Mouse (Mus musculus): ENCODE measurements at regions not wholly inside any gene's neighbourhood (a gene's known extent, or its start where the extent isn't known, plus 50 kb on each side); places are given as distances from the start of the nearest gene placed in this dataset.

DNA sequence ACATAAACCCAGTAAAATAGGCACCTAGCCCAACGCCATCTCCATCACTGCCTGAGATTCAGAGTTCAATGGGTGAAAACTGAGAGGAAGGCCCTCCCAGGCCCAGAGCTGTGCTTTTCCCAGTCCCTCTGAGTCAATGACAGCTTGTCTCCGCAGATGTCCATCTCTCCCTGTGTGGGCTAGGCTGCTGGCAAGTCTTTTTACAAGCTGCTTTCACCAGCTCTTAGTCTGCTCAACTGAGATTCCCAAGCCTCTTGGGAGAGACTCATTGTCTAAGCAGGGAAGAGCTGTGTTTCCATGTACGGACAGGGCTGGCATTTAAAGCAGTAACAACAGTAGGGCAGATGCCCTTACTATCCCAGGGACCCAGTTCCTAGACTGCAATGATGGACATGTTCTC lies 585.5 kb upstream of the Gm19410 start:
- TF ChIP-seq POLR2A (IDR thresholded peaks at IDR 0.05; ENCODE audit: borderline replicate concordance, control insufficient read depth, low read depth, low read length): no peak
- TF ChIP-seq CTCF (IDR thresholded peaks at IDR 0.05; ENCODE audit: control insufficient read depth, insufficient read depth, low read length): no peak

All from bone marrow, adult 2 months (tissue).